Mouse (Mus musculus): Measurements from ENCODE around the gene Gpn3. TPM values are rescaled to one million over a fixed set of nuclear protein-coding genes. Genes with fewer than 3 reads are reported as not detected.
A peak's percentile ranks its signal among the peaks of the same experiment; 100 is the strongest.

The Gpn3 gene
- polyA plus RNA-seq, 1 experiment = 18.9 TPM

GRCm38 (mm10) chr5:122343768-122344167 lies 27.9 kb upstream of the Gpn3 start:
- no peaks in the 10 kb centered on the region for H3K79me2 ChIP-seq (ENCODE audit: control insufficient read depth, insufficient read depth)
- H3K36me3 ChIP-seq (ENCODE audit: control insufficient read depth, insufficient read depth) = no peaks in the 10 kb centered on the region
- H3K27me3 ChIP-seq (ENCODE audit: control insufficient read depth, insufficient read depth, insufficient read length) = no peaks in the 10 kb centered on the region
- H3K4me3 ChIP-seq = no peak overlapping the region
- no peak for TF ChIP-seq TCF12 (IDR thresholded peaks at IDR 0.05; ENCODE audit: insufficient read depth, poor library complexity, severe bottlenecking)
- no peak overlapping the region for H3K4me2 ChIP-seq (ENCODE audit: low read depth)
- H3ac ChIP-seq (ENCODE audit: control insufficient read depth, insufficient read length) = no peak overlapping the region

- no peak overlapping the region for H3K4me3 ChIP-seq
- no peak overlapping the region for H3K4me2 ChIP-seq (ENCODE audit: low read depth)
- H3ac ChIP-seq (ENCODE audit: control insufficient read depth, insufficient read length) = no peak overlapping the region
- no peaks in the 10 kb centered on the region for H3K79me2 ChIP-seq (ENCODE audit: control insufficient read depth, insufficient read depth)
- H3K36me3 ChIP-seq (ENCODE audit: control insufficient read depth, insufficient read depth) = no peaks in the 10 kb centered on the region
- H3K27me3 ChIP-seq (ENCODE audit: control insufficient read depth, insufficient read depth, insufficient read length) = no peaks in the 10 kb centered on the region
- TF ChIP-seq E2F4 (IDR thresholded peaks at IDR 0.05; ENCODE audit: insufficient read depth) (no peak), TCF3 (IDR thresholded peaks at IDR 0.05; ENCODE audit: insufficient read length, low read depth) (no peak), CEBPB (IDR thresholded peaks at IDR 0.05; ENCODE audit: insufficient read depth, poor library complexity, severe bottlenecking) (no peak), MAX (IDR thresholded peaks at IDR 0.05; ENCODE audit: low read depth) (no peak), SRF (IDR thresholded peaks at IDR 0.05; ENCODE audit: control insufficient read depth, insufficient read length, low read depth) (no peak), MYOD1 (IDR thresholded peaks at IDR 0.05; ENCODE audit: control insufficient read depth in 1 of 3, insufficient read length in 2 of 3, low read depth in 2 of 3) (no peak), MYOG (IDR thresholded peaks at IDR 0.05; ENCODE audit: control insufficient read depth in 1 of 3, insufficient read depth in 1 of 3, insufficient read length in 2 of 3, low read depth in 2 of 3) (no peak), REST (IDR thresholded peaks at IDR 0.05; ENCODE audit: insufficient read depth, insufficient read length) (no peak), POLR2A (IDR thresholded peaks at IDR 0.05; ENCODE audit: insufficient read length, low read depth) (no peak), TCF12 (IDR thresholded peaks at IDR 0.05; ENCODE audit: insufficient read depth, poor library complexity, severe bottlenecking) (no peak), POLR2AphosphoS2 (IDR thresholded peaks at IDR 0.05; ENCODE audit: insufficient read length, low read depth) (no peak), USF1 (IDR thresholded peaks at IDR 0.05; ENCODE audit: low read depth) (no peak)
These were observed 27.4 kb upstream of the Gpn3 start for GRCm38 (mm10) chr5:122344260-122344659.

GRCm38 (mm10) chr5:122345777-122346176 lies 25.9 kb upstream of the Gpn3 start:
- Histone ChIP-seq H3K27me3 (ENCODE audit: control insufficient read depth, insufficient read depth, insufficient read length) (peaks cover 4% of the 10 kb centered on the region), H3K4me2 (ENCODE audit: low read depth) (no peak overlapping the region), H3K36me3 (ENCODE audit: control insufficient read depth, insufficient read depth) (no peaks in the 10 kb centered on the region), H3ac (ENCODE audit: control insufficient read depth, insufficient read length) (no peak overlapping the region), H3K4me3 (no peak overlapping the region), H3K79me2 (ENCODE audit: control insufficient read depth, insufficient read depth) (no peaks in the 10 kb centered on the region)
- TF ChIP-seq POLR2AphosphoS2 (IDR thresholded peaks at IDR 0.05; ENCODE audit: insufficient read length, low read depth) (no peak), USF1 (IDR thresholded peaks at IDR 0.05; ENCODE audit: low read depth) (no peak), REST (IDR thresholded peaks at IDR 0.05; ENCODE audit: insufficient read depth, insufficient read length) (no peak), TCF12 (IDR thresholded peaks at IDR 0.05; ENCODE audit: insufficient read depth, poor library complexity, severe bottlenecking) (no peak), E2F4 (IDR thresholded peaks at IDR 0.05; ENCODE audit: insufficient read depth) (no peak), TCF3 (IDR thresholded peaks at IDR 0.05; ENCODE audit: insufficient read length, low read depth) (no peak), POLR2A (IDR thresholded peaks at IDR 0.05; ENCODE audit: insufficient read length, low read depth) (no peak), MYOG (IDR thresholded peaks at IDR 0.05; ENCODE audit: control insufficient read depth in 1 of 3, insufficient read depth in 1 of 3, insufficient read length in 2 of 3, low read depth in 2 of 3) (no peak)

GRCm38 (mm10) chr5:122353807-122354491 lies 17.7 kb upstream of the Gpn3 start, which contains the start of the genes Rad9b and Vps29:
Gene Rad9b (minus strand): TSS chr5:122354233.
Gene Vps29 (plus strand): TSS chr5:122354369.
- Histone ChIP-seq H3K27me3 (ENCODE audit: control insufficient read depth, insufficient read depth, insufficient read length) (peaks cover 4% of the 10 kb centered on the region), H3K79me2 (ENCODE audit: control insufficient read depth, insufficient read depth) (peaks cover 40% of the 10 kb centered on the region), H3K4me3 (peak within 1 kb of the TSS; percentile 54), H3K36me3 (ENCODE audit: control insufficient read depth, insufficient read depth) (no peaks in the 10 kb centered on the region), H3ac (ENCODE audit: control insufficient read depth, insufficient read length) (peak within 1 kb of the TSS; percentile 57), H3K4me2 (ENCODE audit: low read depth) (peak within 1 kb of the TSS; percentile 97)
- peak; percentile 82 for TF ChIP-seq POLR2A (IDR thresholded peaks at IDR 0.05; ENCODE audit: insufficient read length, low read depth)
- no peak for TF ChIP-seq CEBPB (IDR thresholded peaks at IDR 0.05; ENCODE audit: insufficient read depth, poor library complexity, severe bottlenecking)
- TF ChIP-seq POLR2AphosphoS2 (IDR thresholded peaks at IDR 0.05; ENCODE audit: insufficient read length, low read depth) = peak; percentile 84
- no peak for TF ChIP-seq USF1 (IDR thresholded peaks at IDR 0.05; ENCODE audit: low read depth)
- no peak for TF ChIP-seq TCF3 (IDR thresholded peaks at IDR 0.05; ENCODE audit: insufficient read length, low read depth)
- TF ChIP-seq SRF (IDR thresholded peaks at IDR 0.05; ENCODE audit: control insufficient read depth, insufficient read length, low read depth) = peak; percentile 17
- no peak for TF ChIP-seq MAX (IDR thresholded peaks at IDR 0.05; ENCODE audit: low read depth)
- no peak for TF ChIP-seq MYOG (IDR thresholded peaks at IDR 0.05; ENCODE audit: control insufficient read depth in 1 of 3, insufficient read depth in 1 of 3, insufficient read length in 2 of 3, low read depth in 2 of 3)
- TF ChIP-seq MYOD1 (IDR thresholded peaks at IDR 0.05; ENCODE audit: control insufficient read depth in 1 of 3, insufficient read length in 2 of 3, low read depth in 2 of 3) = peak in 1 of 3 experiments; percentile 17
- no peak for TF ChIP-seq E2F4 (IDR thresholded peaks at IDR 0.05; ENCODE audit: insufficient read depth)
- no peak for TF ChIP-seq TCF12 (IDR thresholded peaks at IDR 0.05; ENCODE audit: insufficient read depth, poor library complexity, severe bottlenecking)

- TF ChIP-seq POLR2A (IDR thresholded peaks at IDR 0.05; ENCODE audit: insufficient read length, low read depth) (peak; percentile 40), TCF3 (IDR thresholded peaks at IDR 0.05; ENCODE audit: insufficient read length, low read depth) (no peak), MYOG (IDR thresholded peaks at IDR 0.05; ENCODE audit: control insufficient read depth in 1 of 3, insufficient read depth in 1 of 3, insufficient read length in 2 of 3, low read depth in 2 of 3) (peak in 2 of 3 experiments; percentile 3 to 8)
- H3K79me2 ChIP-seq (ENCODE audit: control insufficient read depth, insufficient read depth) = peaks cover 45% of the 10 kb centered on the region
- H3K36me3 ChIP-seq (ENCODE audit: control insufficient read depth, insufficient read depth) = no peaks in the 10 kb centered on the region
- peaks cover 3% of the 10 kb centered on the region for H3K27me3 ChIP-seq (ENCODE audit: control insufficient read depth, insufficient read depth, insufficient read length)
- peak overlapping the region; percentile 54 for H3K4me3 ChIP-seq
- peak overlapping the region; percentile 57 for H3ac ChIP-seq (ENCODE audit: control insufficient read depth, insufficient read length)
- peak overlapping the region; percentile 84 for H3K4me2 ChIP-seq (ENCODE audit: low read depth)
These were observed 17.1 kb upstream of the Gpn3 start for GRCm38 (mm10) chr5:122354492-122355067.

All from myocyte (in vitro differentiated cells).